Mouse (Mus musculus) testis, postnatal 14 days (tissue): Measurements from ENCODE around the gene Serpina1f.
"Not testable (repeated sequence)": the region's sequence is repeated elsewhere in the genome, so short reads cannot be mapped to it uniquely, and the experiment has no call there.

Experiments used
- DNase-seq: peaks from one replicate; pipeline ENCODE4 v3.0.0; 2021; ENCODE audit warnings: low spot score

The Serpina1f gene

DNA sequence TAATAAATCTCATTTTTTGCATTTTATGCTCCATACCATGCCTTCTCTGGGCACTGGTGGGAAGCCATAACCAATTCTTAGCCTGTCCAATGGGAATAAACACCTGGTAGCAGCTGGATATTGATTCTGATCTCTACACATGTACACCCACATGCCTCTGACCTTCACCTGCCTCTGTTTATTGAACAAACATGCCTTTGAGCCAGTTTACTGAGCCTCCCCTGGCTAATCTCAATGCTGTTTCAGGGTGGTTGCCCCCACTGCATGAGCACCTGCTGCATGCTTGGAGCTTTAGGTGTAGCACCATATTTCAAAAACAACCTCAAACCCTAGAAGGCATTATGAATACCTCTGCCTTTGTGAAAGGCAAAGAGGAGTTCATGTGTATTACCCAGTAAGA lies 33.3 kb downstream of the Serpina1f start:
- not testable (repeated sequence) for DNase-seq

DNA sequence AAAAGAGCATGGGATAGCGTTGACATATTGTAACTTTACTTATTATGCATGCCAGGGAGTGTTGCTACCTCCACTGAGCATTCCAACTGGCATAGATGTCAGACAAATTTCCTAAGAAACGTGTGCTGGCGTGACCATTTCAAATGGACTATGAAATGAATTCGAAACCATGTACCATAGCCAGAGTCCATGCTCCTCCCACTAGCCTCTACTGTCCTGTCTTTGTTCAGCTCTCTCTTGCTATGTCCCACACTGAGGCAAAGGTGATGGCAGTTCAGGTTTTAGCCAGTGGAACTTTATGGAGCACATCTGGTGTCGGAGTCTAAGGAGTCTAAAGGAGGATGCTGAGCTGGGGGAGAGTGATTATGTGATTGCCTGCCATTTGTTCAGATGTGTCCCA lies 35.3 kb downstream of the Serpina1f start:
- DNase-seq = no peak

DNA sequence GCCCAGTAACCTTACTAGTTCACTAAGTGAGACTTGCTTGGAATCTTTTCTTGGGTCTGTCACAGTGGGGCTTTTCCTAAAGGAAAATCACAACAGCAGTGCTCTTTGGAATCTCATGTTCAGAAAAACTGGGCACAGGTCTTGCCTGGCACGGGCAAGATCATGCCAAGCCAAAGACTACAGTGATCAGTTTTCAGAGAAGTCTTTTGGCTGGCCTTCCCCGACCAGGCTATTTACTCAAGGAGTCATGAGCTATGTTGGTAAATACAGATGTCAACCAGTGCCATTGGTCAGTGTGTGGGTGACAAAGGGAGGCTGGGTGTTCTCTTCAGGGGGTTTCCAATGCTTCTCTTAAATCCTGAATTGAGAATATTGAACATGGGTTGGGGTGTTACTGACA lies 36.2 kb downstream of the Serpina1f start:
- no peak for DNase-seq

DNA sequence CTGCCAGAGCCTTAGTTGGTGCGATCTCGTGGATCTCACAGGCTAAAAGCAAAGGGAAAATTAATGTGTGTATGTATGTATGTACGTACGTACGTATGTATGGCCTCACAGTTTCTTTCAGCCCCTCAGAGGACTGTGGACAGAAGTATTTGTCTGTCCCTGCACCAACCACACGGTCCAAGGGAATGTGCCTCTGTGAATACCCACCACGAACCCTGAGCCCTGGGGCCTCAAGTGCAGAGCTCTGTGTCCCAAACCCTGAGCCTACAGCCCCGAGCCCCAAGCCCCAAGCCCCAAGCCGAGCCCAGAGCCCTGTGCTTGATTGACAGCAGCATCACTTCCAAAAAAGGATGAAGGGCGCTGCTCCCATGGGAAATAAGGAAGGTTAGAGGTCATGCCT lies 37.3 kb downstream of the Serpina1f start:
- no peak for DNase-seq

- DNase-seq = no peak
Observed at GRCm38 (mm10) chr12:103656848-103657626, 38.3 kb downstream of the Serpina1f start, which contains the start of gene Serpina6. Gene Serpina6 (minus strand): TSS chr12:103657212.

DNA sequence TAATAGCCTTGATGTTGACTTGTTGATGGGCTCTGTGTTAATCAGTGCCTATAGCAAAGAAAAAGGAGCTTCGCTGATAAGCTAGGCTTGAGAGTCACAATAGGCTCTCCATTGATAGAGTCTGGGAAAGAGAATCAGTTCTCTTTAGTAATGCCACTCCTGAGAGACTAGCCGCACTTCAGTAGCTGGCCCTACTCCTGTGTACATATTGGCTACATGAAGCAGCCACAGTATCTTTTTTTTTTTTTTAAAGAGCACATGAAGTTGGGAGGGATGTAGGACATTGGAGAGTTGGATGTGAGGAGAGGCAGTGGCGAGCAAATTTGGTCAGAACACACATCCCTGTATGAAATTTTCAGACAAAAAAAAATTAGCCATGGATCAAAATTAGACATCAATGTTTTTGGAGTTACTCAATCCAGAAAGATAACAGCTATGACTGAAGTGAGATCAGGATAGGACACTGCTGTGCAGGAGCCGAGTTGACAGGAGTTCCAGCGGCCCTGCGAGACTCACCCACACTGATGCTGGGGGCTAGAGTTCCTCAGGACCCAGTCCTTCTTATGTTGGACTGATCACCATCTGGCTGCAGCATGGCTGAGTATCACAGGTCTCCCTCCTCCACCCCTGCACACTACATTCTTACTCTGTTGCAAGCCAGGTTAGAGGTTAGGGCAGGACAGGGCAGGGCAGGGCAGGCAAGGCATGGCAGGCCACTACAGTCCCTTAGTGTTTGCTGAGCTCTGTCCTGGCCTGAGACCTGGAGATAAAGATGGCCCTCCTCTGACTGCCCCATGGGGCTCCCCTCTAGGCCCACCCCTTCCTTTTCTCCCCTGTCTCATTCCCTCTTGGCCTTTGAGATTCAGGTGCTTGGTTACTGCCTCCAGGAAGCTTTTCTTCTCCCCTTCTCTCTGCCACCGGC lies 39.9 kb downstream of the Serpina1f start:
- no peak for DNase-seq

DNA sequence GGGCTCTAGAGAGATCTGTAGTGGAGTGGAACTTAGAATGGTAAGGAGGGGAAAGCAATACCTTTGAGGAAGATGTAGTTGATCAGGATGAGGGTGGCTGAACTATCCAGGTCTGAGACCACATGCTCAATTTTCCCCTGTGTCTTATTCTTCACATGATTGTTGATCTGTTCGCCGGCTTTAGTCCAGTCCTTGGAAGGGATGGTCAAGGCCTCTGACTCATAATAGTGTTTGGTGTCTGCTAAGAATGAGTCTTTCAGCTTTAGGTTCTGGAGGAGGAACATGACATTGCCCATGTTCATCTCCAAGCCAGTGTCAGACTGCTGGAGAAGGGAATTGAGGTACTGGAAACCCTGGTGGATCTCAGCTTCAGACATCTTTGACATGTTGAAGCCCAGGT lies 41.5 kb downstream of the Serpina1f start:
- no peak for DNase-seq

DNA sequence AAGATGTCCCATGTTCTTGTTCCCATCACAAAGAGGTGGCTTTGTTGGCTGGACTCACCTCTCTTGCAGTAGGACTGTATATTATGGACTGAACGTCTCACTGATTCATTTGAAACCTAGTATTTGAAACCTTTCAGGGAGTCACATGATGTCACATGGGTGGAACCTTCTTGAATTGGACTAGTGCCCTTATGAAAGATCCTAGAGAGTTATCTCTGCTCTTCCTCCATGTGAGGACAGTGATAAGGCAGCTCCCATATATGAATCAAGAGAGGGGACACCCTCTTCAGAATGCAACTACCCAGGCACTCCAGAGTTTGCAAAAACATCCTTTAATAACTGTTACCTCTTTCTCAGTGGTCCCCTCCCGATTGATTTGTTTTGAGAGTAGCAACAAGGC lies 49.0 kb downstream of the Serpina1f start:
- no peak for DNase-seq

- no peak for DNase-seq
Observed at GRCm38 (mm10) chr12:103644601-103645000, 50.7 kb downstream of the Serpina1f start.

DNA sequence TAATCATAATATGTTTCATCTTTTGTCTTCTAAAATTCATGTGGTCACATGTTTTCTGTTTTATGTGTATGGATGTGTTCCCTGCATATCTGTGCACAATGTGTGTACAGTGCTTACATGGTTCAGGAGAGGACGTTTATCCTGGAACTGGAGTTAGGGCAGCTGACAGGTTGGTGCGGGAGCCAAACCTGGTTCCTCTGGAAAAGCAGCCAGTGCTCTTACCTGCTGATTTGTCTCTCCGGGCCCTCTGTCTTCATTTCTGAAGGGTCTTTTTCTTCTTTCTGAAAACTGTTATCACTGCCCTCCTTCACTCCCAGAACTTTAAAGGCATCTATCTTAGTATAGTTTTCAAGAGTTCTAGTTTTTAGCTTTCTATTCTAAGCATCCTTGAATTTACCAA lies 51.5 kb downstream of the Serpina1f start:
- DNase-seq = no peak

DNA sequence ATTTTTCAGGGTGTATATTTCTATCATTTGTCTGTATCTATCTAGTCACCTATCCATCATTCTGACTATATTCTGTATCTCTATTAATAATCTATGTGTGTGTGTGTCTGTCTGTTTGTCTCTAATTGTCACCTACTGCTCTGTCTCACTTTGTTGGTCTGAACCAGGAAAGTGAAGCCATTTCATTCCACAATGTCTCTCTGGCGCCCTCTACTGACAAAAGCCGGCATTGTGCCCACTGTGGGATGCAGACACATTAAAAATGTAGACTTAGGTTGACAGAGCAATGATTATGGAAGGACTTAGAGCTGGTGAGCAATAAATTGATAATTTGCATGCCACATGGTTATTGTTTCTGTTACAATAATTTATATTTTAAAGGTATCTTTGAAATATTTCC lies 52.0 kb downstream of the Serpina1f start:
- DNase-seq = peak; percentile 52
